Mouse (Mus musculus): ENCODE results near the gene Casc3.

- no peak for TF ChIP-seq POLR2A (IDR thresholded peaks at IDR 0.05; ENCODE audit: low read depth, low read length)
- no peak for TF ChIP-seq CTCF (IDR thresholded peaks at IDR 0.05; ENCODE audit: extremely low read depth, insufficient read depth, insufficient read length, insufficient replicate concordance)
Measured at GRCm38 (mm10) chr11:98772667-98773171, 32.0 kb upstream of the Casc3 start.

Measured in spleen, adult 2 months (tissue).